Mouse (Mus musculus) heart, adult 2 months (tissue): ENCODE data around the gene Myo1c.

Source experiments
- CTCF ChIP-seq: fragments of 200-600 bp; IDR thresholded peaks from 2 replicates; pipeline ENCODE4 v1.8.1; 2022; ENCODE audit warnings: antibody characterized with exemption, mild to moderate bottlenecking, moderate library complexity
- EP300 ChIP-seq: fragments of 200-500 bp; IDR thresholded peaks from 2 replicates; pipeline ENCODE4 v1.6.1; 2011; ENCODE audit warnings: low read depth, low read length, control low read depth; ENCODE audit not compliant: insufficient read depth
- POLR2A ChIP-seq: fragments of 200-500 bp; IDR thresholded peaks from 2 replicates; pipeline ENCODE4 v1.6.1; 2011; ENCODE audit warnings: mild to moderate bottlenecking, low read depth, low read length, control low read depth; ENCODE audit not compliant: insufficient read depth

- TF ChIP-seq POLR2A = no peak
- peak; percentile 71 for TF ChIP-seq CTCF
- 0 out of 2 replicates have a peak, but pooled peaks have one; percentile 28 for TF ChIP-seq EP300
These were observed 31.2 kb upstream of the Myo1c start for GRCm38 (mm10) chr11:75619133-75619532.
